Mouse (Mus musculus): Measurements from ENCODE around the gene Tbkbp1.

DNA sequence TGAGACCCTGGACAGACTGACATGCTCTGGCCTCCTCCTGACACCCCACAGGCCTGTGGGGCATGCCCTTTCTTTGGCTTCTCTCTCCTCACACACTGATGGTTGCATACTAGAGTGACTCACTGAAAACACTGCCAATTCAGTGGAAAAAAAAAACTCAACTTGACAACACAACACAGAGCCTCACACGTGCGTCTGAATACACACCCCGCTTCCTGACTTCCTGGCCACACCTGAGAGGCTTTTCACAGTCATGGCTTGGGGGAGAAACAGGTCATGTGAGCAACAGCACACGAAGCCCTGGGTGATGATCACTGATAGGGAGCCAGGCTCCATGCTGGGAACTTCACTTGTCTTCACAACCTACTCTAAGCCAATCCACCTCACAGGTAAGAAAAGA lies 10.5 kb downstream of the Tbkbp1 start:
- no peak for TF ChIP-seq POLR2A (IDR thresholded peaks at IDR 0.05; ENCODE audit: borderline replicate concordance, insufficient read depth, low read length)
- TF ChIP-seq CTCF (IDR thresholded peaks at IDR 0.05; ENCODE audit: borderline replicate concordance, insufficient read depth, low read depth, low read length), result no peak
